Mouse (Mus musculus) ovary, postnatal 14 days (tissue): ENCODE measurements around the gene Abhd4.

Experiments
- DNase-seq: peaks from one replicate; pipeline ENCODE4 v3.0.0; 2022; ENCODE audit warnings: low spot score

Gene Abhd4

DNA sequence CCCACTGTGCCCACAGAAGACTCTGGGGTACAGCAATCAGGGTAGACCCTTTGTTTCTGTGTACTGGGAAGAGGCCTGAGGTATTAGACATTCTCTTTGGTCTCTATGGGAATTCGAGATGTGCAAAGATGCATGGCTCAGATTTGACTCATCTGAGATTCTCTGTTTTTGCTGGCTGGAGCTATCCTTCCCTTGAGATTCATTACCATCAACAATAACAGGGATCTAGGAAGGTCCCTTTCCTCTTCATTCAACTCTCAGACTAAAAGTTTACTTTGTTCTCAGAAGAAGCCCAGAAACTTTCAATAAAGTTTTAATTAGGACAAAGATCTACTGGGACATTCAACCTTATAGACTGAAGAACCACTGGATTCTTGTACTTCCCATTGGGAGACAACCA lies 30.9 kb downstream of the Abhd4 start, which contains the start of gene Olfr49:
TSS of gene Olfr49 (minus strand) at position 101 of the 400 bp plus-strand sequence.
- DNase-seq: no peak

DNA sequence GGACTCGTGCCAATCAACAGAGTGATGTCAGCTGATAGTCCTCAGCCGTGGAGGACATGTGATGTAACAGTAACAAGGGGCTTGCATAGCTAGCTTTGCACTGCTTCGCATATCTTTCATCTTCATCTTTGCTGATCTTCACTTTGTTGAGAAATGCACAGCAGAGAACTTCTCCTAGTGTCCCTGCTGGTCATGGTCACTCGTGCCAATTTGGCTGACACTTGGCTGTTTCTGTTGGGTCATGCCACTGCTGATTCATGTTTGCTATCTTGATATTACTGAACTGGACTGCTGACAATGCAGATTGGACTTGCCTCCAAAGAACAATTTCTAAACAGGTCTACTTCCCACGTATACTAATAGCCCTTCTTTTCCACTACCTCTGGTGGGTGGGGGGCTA lies 46.1 kb downstream of the Abhd4 start:
- DNase-seq: no peak

DNA sequence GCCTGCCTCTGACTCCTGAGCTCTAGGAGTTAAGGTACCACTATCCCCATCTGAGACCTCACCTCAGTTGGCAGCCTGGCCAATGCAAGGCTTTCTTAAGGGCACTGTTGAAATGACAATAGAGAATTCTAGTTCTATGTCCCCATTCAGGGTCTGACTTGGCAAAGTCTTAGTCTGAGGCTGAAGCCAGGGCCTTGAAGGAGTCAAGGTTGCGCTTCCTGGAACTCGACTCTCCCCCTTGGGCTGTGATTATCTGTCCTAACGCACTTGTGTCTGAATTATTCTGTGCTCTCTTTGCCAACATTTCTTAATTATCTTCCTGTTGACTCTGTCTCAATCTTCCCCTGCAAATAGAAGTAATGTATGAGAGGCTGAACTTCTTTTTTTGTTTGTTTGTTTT lies 46.7 kb downstream of the Abhd4 start:
- DNase-seq: no peak

DNA sequence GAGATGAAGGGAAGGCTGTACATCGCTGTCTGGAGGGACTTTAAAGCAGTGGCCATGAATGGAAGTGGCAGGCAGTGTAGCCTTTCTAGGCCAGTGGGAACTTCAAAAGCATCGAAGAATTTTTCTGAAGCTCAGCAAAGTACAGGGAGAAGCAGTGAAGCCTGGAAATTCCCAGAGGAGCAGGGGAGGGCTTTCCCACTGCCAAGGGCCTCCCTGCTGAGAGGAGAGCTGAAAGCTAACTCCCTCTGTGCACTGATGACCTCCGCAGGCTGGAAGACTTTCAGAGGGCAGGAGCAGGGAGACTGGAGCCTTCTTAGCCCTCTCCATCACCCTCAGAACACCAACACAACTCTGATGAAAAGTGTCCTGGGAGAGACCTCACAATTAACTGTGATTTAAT lies 57.8 kb downstream of the Abhd4 start:
- no peak for DNase-seq
